Mouse (Mus musculus) myocyte (in vitro differentiated cells): ENCODE results near the gene Fgf18.

Source experiments
- E2F4 ChIP-seq: IDR thresholded peaks from one replicate; pipeline ENCODE4 v1.6.1; 2011; ENCODE audit warnings: mild to moderate bottlenecking, control low read depth, moderate library complexity; ENCODE audit not compliant: insufficient read depth
- MAX ChIP-seq: IDR thresholded peaks from one replicate; pipeline ENCODE4 v1.6.1; 2011; ENCODE audit warnings: low read depth, mild to moderate bottlenecking, control low read depth
- MYOD1 ChIP-seq, 3 experiments: IDR thresholded peaks; one replicate each; pipeline ENCODE4 v1.6.1; 2011; ENCODE audit warnings: control low read depth in 2 of 3, low read depth in 2 of 3, mild to moderate bottlenecking in 2 of 3, moderate library complexity in 1 of 3; ENCODE audit not compliant: insufficient read length in 2 of 3, control insufficient read depth in 1 of 3
- POLR2A ChIP-seq: IDR thresholded peaks from one replicate; pipeline ENCODE4 v1.6.1; 2011; ENCODE audit warnings: low read depth, mild to moderate bottlenecking, control low read depth, moderate library complexity; ENCODE audit not compliant: insufficient read length
- USF1 ChIP-seq: IDR thresholded peaks from one replicate; pipeline ENCODE4 v1.6.1; 2011; ENCODE audit warnings: low read depth, mild to moderate bottlenecking, control low read depth, moderate library complexity

- TF ChIP-seq POLR2A (no peak), MAX (no peak), MYOD1 (IDR thresholded peaks at IDR 0.05; ENCODE audit: control insufficient read depth in 1 of 3, insufficient read length in 2 of 3, low read depth in 2 of 3) (no peak), E2F4 (no peak), USF1 (no peak)
These were observed 5.8 kb upstream of the Fgf18 start for GRCm38 (mm10) chr11:33152997-33153396.
